Mouse (Mus musculus) embryonic facial prominence, embryonic 15.5 days (tissue): ENCODE measurements around the gene Agap3. TPM values are rescaled to one million over a fixed set of nuclear protein-coding genes. Genes with fewer than 3 reads are reported as not detected.

Source experiments
- ATAC-seq: fragments of 200-750 bp; cut with Nextera tagmentation; 2 replicates; pipeline ENCODE4 v1.8.0; 2017; ENCODE audit warnings: low read depth, moderate TSS enrichment; ENCODE audit not compliant: insufficient number of reproducible peaks, low FRiP score, low TSS enrichment
- H3K27ac ChIP-seq: fragments of 300-500 bp; sonication (generic); replicated peaks from 2 replicates; pipeline ENCODE4 v1.5.1; 2015; ENCODE audit warnings: mild to moderate bottlenecking, inconsistent platforms
- H3K27me3 ChIP-seq: fragments of 300-500 bp; sonication (generic); 2 replicates; pipeline ENCODE4 v1.6.1; 2015; ENCODE audit warnings: inconsistent platforms
- H3K36me3 ChIP-seq: fragments of 300-500 bp; sonication (generic); 2 replicates; pipeline ENCODE4 v1.6.1; 2015; ENCODE audit warnings: mild to moderate bottlenecking, inconsistent platforms
- H3K4me1 ChIP-seq: fragments of 300-500 bp; sonication (generic); 2 replicates; pipeline ENCODE4 v1.6.1; 2015; ENCODE audit warnings: inconsistent platforms
- H3K4me2 ChIP-seq: fragments of 300-500 bp; sonication (generic); replicated peaks from 2 replicates; pipeline ENCODE4 v1.6.1; 2015; ENCODE audit warnings: mild to moderate bottlenecking, inconsistent platforms
- H3K4me3 ChIP-seq: fragments of 300-500 bp; sonication (generic); replicated peaks from 2 replicates; pipeline ENCODE4 v1.5.1; 2015; ENCODE audit warnings: mild to moderate bottlenecking, inconsistent platforms
- H3K9ac ChIP-seq: fragments of 300-500 bp; sonication (generic); 2 replicates; pipeline ENCODE4 v1.6.1; 2015; ENCODE audit warnings: inconsistent platforms
- H3K9me3 ChIP-seq: fragments of 300-500 bp; sonication (generic); replicated peaks from 2 replicates; pipeline ENCODE4 v1.6.1; 2016; ENCODE audit warnings: inconsistent platforms
- WGBS: fragments of 180-500 bp; shearing (Covaris S2); methylation state at CpG from one replicate; pipeline ENCODE4 v1.1.7; 2015; 5-methylcytosine and 5-hydroxymethylcytosine counted together
- polyA plus RNA-seq: library from polyadenylated mRNA; unstranded; fragments of >200 nt; fragmentation: Nextera tagmentation; extraction: Ambion mirVana; gene quantifications from 2 replicates; pipeline ENCODE4 v1.2.1, GENCODE M21; 2015

Gene Agap3
- polyA plus RNA-seq, 1 experiment from 2014 or later: 45.0 TPM

DNA sequence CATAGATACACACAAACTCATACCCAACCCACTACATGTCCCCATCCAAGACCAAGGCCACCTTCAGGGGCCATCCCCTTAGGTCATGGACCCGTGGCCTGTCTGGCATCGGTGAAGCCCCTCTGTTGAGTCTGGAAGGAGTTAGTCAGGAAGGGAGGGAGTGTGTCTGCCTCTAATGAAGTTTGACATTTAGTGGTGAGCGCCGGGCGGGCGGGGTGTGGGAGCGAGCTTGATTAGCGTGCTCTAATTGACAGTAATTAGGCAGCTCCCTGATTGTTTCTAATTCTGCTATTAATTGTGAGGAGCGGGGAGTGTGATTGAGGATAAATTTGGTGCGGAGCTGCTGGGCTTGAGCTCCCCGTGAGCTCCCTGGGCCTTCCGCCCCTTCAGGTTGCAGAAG lies 45.5 kb downstream of the Agap3 start:
- H3K9ac ChIP-seq: no peak overlapping the region
- H3K27me3 ChIP-seq: no peaks in the 10 kb centered on the region
- H3K4me3 ChIP-seq: no peak overlapping the region
- H3K4me1 ChIP-seq: no peaks in the 10 kb centered on the region; the same call in 1 of the 2 replicates
- WGBS: 41% methylated on average over 12 of the region's 12 CpGs
- H3K27ac ChIP-seq: no peak overlapping the region
- ATAC-seq: no peak
- H3K9me3 ChIP-seq: no peaks in the 10 kb centered on the region
- H3K36me3 ChIP-seq: peaks cover 89% of the 10 kb centered on the region
- H3K4me2 ChIP-seq: no peak overlapping the region

DNA sequence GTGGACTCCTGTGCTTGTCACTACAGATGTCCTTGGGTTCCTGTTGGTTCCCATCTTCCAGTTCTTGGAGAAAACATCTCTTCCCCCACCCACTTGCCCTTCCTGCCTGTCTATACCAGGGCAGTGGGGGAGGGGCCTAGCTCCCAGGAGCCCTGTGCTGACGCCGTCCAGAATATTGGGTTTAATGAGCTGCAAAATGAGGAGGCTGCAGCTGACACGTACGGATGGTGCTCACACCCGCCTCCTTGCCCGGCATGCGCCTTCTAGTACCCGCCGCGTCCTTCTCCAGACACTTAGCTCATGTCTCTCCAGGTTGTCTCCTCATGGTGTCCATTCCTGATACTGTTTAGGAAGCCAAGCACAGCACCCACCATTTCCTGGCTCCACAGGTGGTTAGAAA lies 47.1 kb downstream of the Agap3 start:
- Histone ChIP-seq H3K27ac (no peak overlapping the region), H3K4me1 (no peaks in the 10 kb centered on the region; the same call in none of the 2 replicates), H3K9ac (no peak overlapping the region), H3K9me3 (no peaks in the 10 kb centered on the region), H3K4me2 (no peak overlapping the region), H3K27me3 (peaks cover 9% of the 10 kb centered on the region), H3K36me3 (peaks cover 77% of the 10 kb centered on the region), H3K4me3 (no peak overlapping the region)
- ATAC-seq: no peak
- WGBS: 72% methylated on average over 10 of the region's 10 CpGs

DNA sequence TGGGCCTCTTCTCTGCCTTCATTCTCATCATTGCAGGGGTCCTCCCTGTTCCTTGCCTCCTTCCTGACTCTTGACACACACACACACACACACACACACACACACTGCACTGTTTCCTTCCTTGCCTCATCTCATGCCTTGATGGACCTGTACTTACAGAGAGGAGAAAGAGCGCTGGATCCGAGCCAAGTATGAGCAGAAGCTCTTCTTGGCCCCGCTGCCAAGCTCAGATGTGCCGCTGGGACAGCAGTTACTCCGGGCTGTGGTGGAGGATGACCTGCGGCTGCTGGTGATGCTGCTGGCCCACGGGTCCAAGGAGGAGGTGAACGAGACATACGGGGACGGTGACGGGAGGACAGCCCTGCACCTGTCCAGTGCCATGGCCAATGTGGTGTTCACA lies 48.9 kb downstream of the Agap3 start:
- Histone ChIP-seq H3K9me3 (no peaks in the 10 kb centered on the region), H3K9ac (no peak overlapping the region), H3K4me2 (no peak overlapping the region), H3K4me1 (peaks cover 10% of the 10 kb centered on the region), H3K4me3 (no peak overlapping the region), H3K27ac (no peak overlapping the region), H3K36me3 (peaks cover 63% of the 10 kb centered on the region), H3K27me3 (peaks cover 20% of the 10 kb centered on the region)
- no peak for ATAC-seq
- 78% methylated on average over 11 of the region's 11 CpGs for WGBS

DNA sequence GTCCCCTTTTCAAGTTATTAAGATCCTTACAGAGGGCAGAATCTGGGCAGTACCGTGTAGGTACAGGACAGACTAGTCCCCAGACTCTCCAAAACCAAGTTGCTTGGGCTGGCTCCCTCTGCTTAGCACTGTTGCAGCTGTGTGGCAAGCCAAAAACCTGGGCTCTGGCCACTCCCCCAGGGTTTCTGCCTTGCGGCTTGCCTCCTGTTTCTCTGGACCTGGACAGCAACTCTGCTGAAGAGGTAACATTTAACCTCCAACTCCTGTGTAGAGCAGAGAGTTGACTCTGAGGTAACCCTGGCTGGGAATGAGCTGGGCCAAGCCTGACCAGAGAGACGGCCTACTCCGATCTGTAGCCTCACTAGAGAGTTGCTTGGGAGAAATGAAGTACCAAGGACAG lies 50.8 kb downstream of the Agap3 start:
- peaks cover 20% of the 10 kb centered on the region for H3K27me3 ChIP-seq
- H3K4me3 ChIP-seq: no peak overlapping the region
- H3K9ac ChIP-seq: no peak overlapping the region
- H3K27ac ChIP-seq: no peak overlapping the region
- no peak for ATAC-seq
- H3K4me2 ChIP-seq: no peak overlapping the region
- peaks cover 10% of the 10 kb centered on the region for H3K4me1 ChIP-seq
- 55% methylated on average over 4 of the region's 4 CpGs for WGBS
- peaks cover 50% of the 10 kb centered on the region for H3K36me3 ChIP-seq
- H3K9me3 ChIP-seq: no peaks in the 10 kb centered on the region

DNA sequence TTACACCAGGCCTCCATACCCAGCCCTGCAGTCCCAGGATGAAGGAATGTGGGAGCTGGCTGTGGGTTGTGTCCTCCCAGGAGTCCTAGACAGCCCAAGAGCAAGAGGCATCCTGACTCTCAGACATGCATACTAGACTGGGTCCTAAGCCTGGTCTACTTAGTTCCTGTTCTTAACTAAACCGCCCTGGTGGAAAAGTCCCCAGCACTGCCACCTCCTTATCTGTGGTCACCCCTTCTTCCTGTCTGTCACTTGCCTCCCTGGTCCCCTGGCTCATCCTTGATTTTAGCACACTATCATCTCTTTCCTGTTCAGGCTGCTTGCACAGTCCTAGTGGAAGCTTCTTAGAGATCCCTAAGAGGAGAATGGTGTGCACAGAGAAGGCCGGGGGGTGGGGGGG lies 53.5 kb downstream of the Agap3 start:
- 60% methylated on average over 2 of the region's 2 CpGs for WGBS
- Histone ChIP-seq H3K9ac (no peak overlapping the region), H3K4me1 (peaks cover 10% of the 10 kb centered on the region), H3K9me3 (no peaks in the 10 kb centered on the region), H3K4me3 (no peak overlapping the region), H3K27ac (no peak overlapping the region), H3K27me3 (peaks cover 20% of the 10 kb centered on the region), H3K36me3 (peaks cover 23% of the 10 kb centered on the region), H3K4me2 (no peak overlapping the region)
- no peak for ATAC-seq

DNA sequence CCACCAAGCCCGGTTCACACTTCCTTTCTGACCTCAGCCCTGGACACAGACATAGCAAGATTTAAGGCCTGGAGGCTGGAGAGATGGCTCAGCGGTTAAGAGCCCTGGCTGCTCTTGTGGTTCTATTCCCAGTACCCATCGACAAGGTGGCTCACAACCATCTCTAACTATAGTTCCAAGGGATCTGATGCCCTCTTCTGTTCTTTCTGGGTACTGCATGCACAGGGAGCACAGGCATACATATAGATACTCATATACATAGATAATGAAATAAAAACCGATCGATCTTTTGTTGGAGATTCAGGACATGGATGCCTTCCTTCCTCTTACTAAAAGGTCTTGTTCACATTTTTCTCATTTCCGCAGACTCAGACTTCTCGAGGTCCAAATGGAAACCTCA lies 56.4 kb downstream of the Agap3 start:
- Histone ChIP-seq H3K36me3 (no peaks in the 10 kb centered on the region), H3K9me3 (no peaks in the 10 kb centered on the region), H3K27ac (no peak overlapping the region), H3K4me1 (peaks cover 10% of the 10 kb centered on the region), H3K27me3 (peaks cover 17% of the 10 kb centered on the region), H3K4me2 (no peak overlapping the region), H3K9ac (no peak overlapping the region), H3K4me3 (no peak overlapping the region)
- 93% methylated on average over 7 of the region's 7 CpGs for WGBS
- ATAC-seq: no peak

DNA sequence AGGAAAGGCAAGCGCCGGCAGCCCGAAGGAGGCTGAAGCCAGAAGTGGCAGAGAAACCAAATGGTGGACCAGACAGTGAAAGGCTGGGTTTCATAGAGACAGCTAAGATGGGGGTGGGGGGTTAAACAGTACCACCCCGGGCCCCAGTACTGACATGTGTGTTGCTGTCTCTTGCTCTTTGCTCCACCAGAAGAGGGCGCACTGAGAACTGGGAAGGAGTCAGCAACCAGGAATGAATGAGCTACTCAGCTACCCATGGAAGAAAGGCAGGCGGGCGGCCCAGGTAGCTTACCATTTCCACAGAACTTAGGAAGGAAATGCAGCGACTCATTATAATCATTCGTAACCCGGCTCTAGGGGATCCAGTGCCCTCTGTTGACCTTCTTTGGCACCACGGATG lies 58.7 kb downstream of the Agap3 start:
- H3K4me2 ChIP-seq: no peak overlapping the region
- H3K27me3 ChIP-seq: no peaks in the 10 kb centered on the region
- no peaks in the 10 kb centered on the region for H3K36me3 ChIP-seq
- no peak overlapping the region for H3K27ac ChIP-seq
- H3K4me3 ChIP-seq: no peak overlapping the region
- 45% methylated on average over 11 of the region's 11 CpGs for WGBS
- no peak for ATAC-seq
- H3K9me3 ChIP-seq: no peaks in the 10 kb centered on the region
- H3K9ac ChIP-seq: no peak overlapping the region
- H3K4me1 ChIP-seq: no peaks in the 10 kb centered on the region

DNA sequence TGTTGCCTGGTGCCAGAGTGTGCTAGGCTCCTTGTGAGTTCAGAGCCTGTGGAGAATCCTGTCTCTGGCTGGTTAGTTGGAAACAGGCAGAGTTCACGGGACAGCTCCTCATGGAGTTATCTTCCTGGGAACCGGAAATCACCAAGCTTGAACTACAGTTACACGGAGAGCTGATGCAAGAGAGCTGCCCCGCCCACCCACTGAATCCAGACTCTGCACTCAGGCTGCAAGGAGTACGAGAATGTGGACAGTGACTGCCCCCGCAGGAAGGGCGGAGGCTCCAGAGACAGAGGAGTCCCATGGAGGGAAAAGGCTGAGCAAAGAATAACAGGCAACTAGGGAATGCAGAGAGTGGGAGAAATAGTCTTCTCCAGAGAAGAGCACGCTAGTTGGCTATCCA lies 60.3 kb downstream of the Agap3 start:
- Histone ChIP-seq H3K9me3 (no peaks in the 10 kb centered on the region), H3K9ac (no peak overlapping the region), H3K4me3 (no peak overlapping the region), H3K27me3 (peaks cover 5% of the 10 kb centered on the region), H3K4me1 (no peaks in the 10 kb centered on the region), H3K36me3 (no peaks in the 10 kb centered on the region), H3K27ac (no peak overlapping the region), H3K4me2 (no peak overlapping the region)
- ATAC-seq: no peak
- WGBS: 36% methylated on average over 8 of the region's 8 CpGs

DNA sequence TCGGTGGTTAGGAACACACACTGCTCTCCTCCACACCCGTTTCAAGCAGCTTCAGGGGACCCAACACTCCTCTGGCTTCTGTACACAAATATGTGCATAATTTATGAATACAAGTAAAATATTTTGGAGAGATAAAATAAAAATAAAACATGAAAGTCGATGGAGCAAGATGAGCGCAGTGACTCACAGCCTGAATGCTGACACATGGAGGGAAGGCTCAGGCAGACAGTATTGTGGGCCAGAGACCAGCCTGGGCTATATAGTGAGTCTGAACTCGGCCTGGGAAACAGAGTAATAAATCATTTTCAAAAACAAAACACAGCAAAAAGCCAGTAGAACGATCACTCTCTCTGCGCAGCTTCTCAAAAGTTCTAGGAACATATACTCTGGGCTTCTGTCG lies 69.4 kb downstream of the Agap3 start:
- peaks cover 6% of the 10 kb centered on the region for H3K4me1 ChIP-seq
- no peak overlapping the region for H3K4me3 ChIP-seq
- no peaks in the 10 kb centered on the region for H3K9me3 ChIP-seq
- H3K36me3 ChIP-seq: no peaks in the 10 kb centered on the region
- H3K9ac ChIP-seq: no peak overlapping the region
- no peak for ATAC-seq
- WGBS: 62% methylated on average over 8 of the region's 8 CpGs
- H3K27me3 ChIP-seq: peaks cover 69% of the 10 kb centered on the region
- H3K27ac ChIP-seq: no peak overlapping the region
- no peak overlapping the region for H3K4me2 ChIP-seq

DNA sequence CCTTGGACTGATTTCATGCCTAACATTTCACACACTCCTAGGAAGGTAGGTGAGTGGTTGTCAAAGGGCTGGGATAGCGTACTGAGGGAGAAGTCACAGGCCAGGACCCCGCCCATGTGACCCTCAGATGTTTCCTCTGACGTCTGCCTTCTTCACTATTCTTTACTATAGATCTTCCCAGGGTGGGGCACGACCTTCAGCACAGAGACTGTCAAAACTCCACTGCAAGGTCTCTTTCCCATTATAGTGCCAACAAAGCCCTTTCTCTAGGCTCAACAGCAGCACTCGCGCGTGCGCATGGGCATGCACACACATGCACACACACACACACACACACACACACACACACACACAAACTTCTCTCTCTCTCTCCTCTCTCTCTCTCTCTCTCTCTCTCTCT lies 71.8 kb downstream of the Agap3 start:
- no peaks in the 10 kb centered on the region for H3K36me3 ChIP-seq
- peaks cover 15% of the 10 kb centered on the region for H3K4me1 ChIP-seq
- H3K4me2 ChIP-seq: no peak overlapping the region
- no peak for ATAC-seq
- H3K9me3 ChIP-seq: no peaks in the 10 kb centered on the region
- no peak overlapping the region for H3K4me3 ChIP-seq
- 40% methylated on average over 8 of the region's 8 CpGs for WGBS
- no peak overlapping the region for H3K9ac ChIP-seq
- H3K27ac ChIP-seq: no peak overlapping the region
- H3K27me3 ChIP-seq: peaks cover 84% of the 10 kb centered on the region

DNA sequence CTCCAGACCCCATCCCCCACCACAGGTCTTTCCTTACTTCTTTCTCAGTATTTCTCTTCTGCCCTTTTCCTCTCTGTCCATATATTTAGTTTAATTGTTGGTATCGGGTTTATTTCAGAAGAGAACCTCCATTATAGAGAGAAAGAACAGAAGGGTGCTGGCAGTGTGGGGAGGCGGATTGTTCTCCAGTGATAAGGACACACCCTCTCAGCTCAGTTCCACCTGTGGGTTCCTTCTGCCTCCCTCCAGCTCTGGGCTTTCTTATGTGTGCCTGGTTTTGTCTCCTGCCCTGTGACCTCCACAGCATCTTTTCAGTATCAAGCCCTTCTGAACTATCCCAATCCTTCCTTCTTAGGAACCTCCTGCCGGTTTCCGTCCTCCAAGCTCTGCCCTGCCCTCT lies 72.5 kb downstream of the Agap3 start:
- WGBS: 12% methylated on average over 4 of the region's 4 CpGs
- Histone ChIP-seq H3K4me1 (peaks cover 15% of the 10 kb centered on the region), H3K4me3 (no peak overlapping the region), H3K27me3 (peaks cover 91% of the 10 kb centered on the region), H3K36me3 (no peaks in the 10 kb centered on the region), H3K4me2 (no peak overlapping the region), H3K27ac (no peak overlapping the region), H3K9ac (no peak overlapping the region), H3K9me3 (no peaks in the 10 kb centered on the region)
- ATAC-seq: no peak

DNA sequence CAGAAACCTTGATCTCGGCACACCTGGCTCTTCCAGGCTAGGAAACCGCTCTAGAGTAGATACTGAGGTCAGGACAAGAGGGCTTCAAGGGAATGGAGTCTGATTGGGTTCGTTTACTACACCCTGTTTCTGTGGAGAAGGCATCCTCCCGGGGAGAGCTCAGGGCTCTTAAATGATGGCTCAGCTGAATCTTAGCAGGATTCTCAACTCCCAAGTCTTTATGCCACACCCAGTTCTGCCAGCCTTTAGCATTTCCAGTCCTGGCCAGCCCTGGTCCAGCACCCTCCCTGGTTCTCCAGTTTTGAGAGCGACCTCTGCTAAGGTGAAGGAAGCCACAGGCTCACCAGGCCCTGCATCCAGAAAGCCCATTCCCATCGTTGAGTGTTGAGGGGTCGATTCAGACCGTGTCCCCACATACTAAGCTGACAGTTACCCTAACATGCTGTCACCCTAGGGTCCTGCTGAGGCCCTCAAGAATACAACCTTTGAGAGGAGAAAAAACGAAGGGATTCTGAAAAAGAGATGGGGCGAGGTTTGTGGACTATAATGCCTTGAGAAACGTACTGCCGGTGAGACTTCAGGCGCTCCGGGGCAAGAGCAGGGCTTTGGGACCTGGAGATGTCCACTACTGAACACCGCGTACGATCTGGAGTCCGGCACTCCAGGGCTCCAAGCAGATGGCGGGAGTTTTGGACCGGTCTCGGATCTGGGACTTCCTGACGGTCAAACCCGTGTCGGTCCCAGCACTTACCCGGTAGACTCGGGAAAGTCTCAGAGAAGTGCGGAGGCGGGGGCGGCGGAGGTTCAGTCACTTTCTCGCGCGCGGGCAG lies 73.6 kb downstream of the Agap3 start:
- peak overlapping the region; percentile 44 for H3K4me3 ChIP-seq
- H3K9ac ChIP-seq: no peak overlapping the region
- peak overlapping the region; percentile 80 for H3K4me2 ChIP-seq
- ATAC-seq: no peak
- H3K9me3 ChIP-seq: no peaks in the 10 kb centered on the region
- 4% methylated on average over 34 of the region's 34 CpGs for WGBS
- H3K27me3 ChIP-seq: peaks cover 89% of the 10 kb centered on the region
- peaks cover 21% of the 10 kb centered on the region for H3K4me1 ChIP-seq
- H3K27ac ChIP-seq: no peak overlapping the region
- no peaks in the 10 kb centered on the region for H3K36me3 ChIP-seq
